Mouse (Mus musculus) telencephalon, adult 2 months (tissue): ENCODE results near the gene Adamts8.

Experiments used
- DNase-seq: peaks from one replicate; pipeline ENCODE4 v3.0.0-alpha.2; 2011; ENCODE audit warnings: low read depth, low spot score

The Adamts8 gene

DNA sequence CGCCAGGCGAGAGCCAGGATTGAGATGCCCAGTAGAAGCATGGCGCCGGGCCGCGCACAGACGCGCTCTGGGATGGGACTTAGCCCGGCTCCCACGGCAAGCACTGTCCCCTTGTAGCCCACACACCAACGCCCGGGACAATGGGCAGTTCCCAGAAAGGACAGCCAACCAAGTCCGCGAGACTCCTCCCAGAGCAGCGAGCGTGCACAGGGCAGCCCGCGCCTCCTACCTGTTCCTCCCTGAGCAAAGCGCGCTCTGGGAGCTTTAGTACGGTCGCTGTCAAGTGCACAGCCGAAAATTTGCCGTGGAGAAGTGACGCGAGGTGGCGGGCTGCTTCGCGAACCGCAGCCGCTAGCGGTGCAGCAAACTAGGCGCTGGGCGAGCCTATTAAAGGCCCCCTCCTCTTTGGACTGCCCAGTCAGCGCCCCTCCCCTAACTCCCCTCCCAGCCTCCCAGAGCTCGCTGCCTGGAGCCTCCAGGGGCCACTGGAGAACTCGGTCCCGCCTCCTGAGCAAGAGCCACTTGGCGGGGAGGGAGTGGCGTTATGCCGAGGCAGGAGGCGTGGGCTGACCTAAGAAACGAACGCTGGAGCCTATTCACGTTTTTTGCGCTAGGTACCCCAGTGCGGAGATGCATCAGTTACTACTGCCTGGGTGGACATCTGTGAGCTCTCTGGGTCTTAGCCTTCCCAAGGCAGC lies 20.0 kb upstream of the Adamts8 start, which contains the start of gene Adamts15:
Adamts15 (minus strand) TSS at position 256 of the 698 bp plus-strand sequence.
- DNase-seq = no peak

GRCm38 (mm10) chr9:30928759-30929158 lies 13.6 kb upstream of the Adamts8 start:
- DNase-seq = no peak

GRCm38 (mm10) chr9:30932346-30932745 lies 10.0 kb upstream of the Adamts8 start:
- no peak for DNase-seq

DNA sequence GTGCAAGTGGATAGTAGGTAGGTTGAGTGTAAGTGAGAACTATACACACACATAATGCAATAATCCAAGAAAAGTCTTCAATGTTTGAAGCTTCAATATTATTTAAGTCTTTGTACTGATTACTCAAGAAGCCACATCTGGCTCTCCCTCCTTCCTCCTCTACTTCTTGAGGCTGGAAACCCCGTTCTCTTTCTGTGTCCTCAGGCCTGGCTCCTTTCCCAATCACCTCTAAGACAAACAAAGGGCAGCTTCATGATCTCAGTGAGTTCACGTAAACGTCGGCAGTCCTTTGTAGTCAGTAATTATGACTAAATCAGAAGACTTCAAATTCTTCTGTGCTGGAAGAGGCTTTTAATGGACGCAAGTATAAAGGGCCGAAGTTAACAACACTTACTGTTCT lies 7.5 kb upstream of the Adamts8 start:
- no peak for DNase-seq

- DNase-seq = peak; percentile 35
Measured at GRCm38 (mm10) chr9:30936674-30937438, 5.5 kb upstream of the Adamts8 start.

- DNase-seq = peak; percentile 55
Measured at GRCm38 (mm10) chr9:30940328-30940727, 2.0 kb upstream of the Adamts8 start.

DNA sequence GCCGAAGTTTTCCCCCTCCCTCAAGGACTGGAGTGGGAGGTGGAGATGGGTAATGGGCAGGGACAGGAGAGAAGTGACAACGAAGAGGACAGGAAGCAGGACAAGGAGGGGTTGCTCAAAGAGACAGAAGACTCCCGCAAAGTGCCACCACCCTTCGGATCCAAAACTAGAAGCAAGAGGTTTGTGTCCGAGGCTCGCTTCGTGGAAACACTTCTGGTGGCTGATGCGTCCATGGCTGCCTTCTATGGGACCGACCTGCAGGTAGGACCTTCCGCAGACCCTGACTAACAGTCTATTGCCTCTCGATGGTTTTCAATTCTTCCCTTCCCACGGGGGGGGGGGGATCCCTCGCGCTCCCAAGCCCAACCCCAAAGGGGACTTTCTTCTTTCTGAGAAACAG lies 979 bp downstream of the Adamts8 start:
- no peak for DNase-seq

- DNase-seq = no peak
Measured at GRCm38 (mm10) chr9:30944234-30944633, 1.9 kb downstream of the Adamts8 start.

- DNase-seq = no peak
Measured at GRCm38 (mm10) chr9:30945276-30945675, 2.9 kb downstream of the Adamts8 start.

DNA sequence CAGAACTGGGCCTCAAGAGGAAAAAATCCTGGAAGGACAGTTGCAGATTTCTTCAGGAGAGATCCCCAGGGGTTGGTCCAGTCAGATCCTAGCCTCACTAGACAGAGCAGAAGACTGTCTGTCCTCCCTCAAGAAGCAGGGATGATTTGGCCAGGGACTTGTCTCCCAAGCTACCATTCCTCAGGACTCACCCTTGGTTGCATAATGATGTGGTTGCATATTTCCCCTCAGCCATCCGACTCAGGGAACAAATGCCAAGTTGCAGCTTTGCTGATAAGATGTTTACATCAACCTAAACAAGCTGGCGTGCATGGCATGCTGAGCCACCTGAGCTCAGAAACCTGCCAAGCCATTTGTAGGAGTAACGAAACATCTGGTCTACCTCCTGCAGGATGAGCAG lies 7.1 kb downstream of the Adamts8 start:
- DNase-seq = no peak

DNA sequence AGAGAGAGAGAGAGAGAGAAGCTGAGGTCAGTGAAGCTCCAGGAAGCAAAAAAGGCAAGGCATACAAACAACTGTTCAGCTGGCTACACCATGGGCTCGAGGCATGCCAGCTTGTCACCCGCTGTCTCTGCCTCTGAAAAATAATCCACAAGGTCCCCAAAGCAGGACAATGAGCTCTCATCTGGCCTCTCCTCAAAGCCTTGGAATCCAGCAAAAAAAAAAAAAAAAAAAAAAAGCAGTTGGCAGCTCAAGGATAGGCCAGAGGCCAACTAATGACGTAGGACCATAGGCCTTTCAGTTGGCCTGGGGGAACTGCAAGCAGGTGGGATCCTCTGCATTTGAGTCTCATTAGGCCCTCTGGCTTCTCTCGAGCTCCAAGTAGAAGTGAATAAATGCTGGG lies 7.6 kb downstream of the Adamts8 start:
- DNase-seq = no peak

GRCm38 (mm10) chr9:30950592-30950991 lies 8.2 kb downstream of the Adamts8 start:
- no peak for DNase-seq

- no peak for DNase-seq
Measured at GRCm38 (mm10) chr9:30951461-30951860, 9.1 kb downstream of the Adamts8 start.

- DNase-seq = no peak
Measured at GRCm38 (mm10) chr9:30953287-30953686, 10.9 kb downstream of the Adamts8 start.

DNA sequence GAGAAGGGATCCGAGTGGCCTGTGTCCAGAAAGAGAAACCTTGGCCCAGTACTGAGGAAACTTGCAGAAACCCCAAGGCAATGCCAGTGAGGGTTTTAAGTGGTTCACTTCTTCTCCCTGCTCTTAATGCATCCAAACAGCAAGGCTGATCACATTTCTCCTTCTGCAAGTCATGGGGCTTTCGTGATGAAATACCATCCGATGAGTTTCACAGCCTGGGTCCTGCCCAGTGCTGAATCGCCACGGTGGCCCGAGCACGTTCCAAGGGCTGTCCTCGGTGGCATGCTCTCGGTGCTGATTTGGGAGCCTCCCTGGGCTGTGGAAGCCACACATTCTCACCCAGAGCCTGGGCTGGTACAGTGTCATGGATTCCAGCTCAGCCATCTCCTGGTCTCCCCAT lies 12.9 kb downstream of the Adamts8 start:
- DNase-seq = no peak

GRCm38 (mm10) chr9:30963780-30964179 lies 21.4 kb downstream of the Adamts8 start:
- DNase-seq = no peak

DNA sequence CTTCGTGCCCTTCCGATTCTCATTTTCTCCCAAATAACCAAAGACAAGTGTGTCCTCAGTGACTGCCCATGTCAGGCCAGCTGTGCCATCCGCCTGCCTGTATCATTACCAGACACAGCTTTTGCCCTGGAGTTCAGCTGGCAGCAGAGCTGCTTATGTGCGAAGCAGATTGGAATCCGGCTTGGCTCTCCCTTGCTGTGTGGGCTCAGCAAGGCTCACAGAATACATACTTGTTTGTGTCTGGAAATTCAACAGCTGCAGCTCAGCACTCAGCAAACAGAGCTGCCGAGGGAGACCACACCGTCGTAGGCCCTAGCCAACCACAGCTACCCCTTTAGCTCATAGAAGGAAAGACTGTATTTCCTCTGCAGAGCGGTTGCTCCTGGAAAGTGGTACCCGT lies 22.3 kb downstream of the Adamts8 start:
- DNase-seq = peak; percentile 17

DNA sequence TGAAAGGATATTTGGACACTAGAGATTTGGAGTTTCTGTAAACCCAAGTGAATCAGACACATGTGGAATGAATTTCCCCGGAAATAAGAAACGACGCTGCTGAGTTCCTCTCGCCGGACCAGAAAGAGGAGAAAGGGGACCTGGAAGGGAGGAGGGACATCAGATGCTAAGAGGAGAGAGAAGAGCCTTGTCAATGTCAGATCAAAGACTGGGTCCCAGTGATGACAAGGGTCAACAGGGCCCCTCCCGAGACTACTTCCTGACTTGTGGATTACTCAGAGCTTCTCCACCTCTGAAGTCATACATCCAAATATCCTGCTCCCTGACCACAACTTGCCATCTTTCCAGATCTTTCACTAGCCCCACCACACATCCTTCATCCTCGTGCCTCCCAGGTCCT lies 24.5 kb downstream of the Adamts8 start:
- DNase-seq = no peak

- no peak for DNase-seq
Measured at GRCm38 (mm10) chr9:30968130-30968529, 25.8 kb downstream of the Adamts8 start.

DNA sequence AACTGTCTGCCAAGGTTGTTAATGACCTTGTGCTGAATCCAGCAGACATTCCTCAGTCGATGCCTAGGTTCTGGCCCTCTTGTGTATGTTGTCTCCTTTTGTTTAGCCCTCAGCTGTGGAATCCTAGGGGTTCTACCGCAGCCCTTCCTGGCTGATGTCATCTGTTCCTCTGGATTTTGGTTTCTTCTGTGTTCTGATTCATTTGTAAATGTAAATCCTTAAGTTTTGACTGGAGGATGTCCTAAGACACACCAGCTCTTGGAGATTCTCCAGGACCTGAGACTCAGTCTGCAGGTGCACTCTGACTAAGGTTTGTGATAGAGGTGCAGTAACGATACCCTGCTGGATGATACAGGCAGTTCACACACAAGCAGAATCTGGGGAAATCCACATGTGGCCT lies 27.6 kb downstream of the Adamts8 start:
- DNase-seq = no peak

- DNase-seq = no peak
Measured at GRCm38 (mm10) chr9:30971967-30972366, 29.6 kb downstream of the Adamts8 start.

DNA sequence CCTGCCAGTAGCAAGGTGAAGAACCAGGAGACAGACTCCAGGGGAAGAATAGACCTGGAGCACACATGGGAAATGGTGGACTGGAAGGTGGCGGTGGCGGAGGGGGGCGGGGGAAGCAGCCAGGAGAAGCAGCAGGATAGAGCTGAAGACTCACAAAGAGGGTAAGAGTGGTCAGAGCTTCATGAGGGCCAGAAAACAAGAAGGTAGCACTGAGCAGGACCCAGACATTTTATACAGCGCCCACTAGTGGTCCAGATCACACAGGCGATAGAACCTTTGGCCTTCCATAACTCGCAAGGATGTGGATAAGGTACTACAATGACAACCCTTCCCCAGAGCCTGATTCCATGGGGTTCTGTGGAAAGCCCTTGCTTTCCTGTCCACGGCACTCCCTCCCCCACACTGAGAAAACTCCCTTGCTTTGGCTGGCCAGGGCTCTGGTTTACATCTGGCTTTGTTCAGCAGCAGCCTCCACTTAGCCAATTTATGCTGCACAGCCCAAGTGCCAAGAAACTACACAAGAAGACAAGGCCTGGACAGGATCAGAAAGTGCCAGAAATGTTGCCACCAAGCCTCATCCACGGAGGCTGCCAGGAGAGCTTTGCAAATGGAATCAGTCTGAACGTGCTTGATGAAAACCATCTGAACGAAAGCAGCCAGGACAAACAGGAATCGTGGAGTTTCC lies 34.1 kb downstream of the Adamts8 start:
- no peak for DNase-seq

DNA sequence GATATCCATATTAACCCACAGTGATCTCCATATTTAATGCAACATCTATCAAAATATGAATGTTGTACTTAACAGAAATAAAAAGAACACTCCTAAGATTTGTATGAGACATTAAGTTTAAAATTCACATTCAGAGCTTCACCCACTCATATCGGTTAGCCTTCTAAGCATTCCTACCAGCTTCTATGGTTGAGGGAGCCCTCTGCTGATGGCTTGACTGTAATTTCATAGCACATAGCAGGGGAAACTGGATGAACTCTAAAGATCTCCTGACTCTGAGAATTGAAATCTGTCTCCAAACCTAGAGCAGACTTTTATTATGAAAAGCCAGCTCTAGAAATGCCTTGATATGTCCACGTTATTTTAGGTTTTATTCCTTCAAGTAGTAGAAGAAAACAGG lies 38.1 kb downstream of the Adamts8 start:
- DNase-seq = no peak
